Mouse (Mus musculus) regulatory T cell (primary cell): ENCODE data around the gene Esp31.

ENCODE experiments used
- in situ Hi-C: fragments of 300-600 bp; cut with MboI, MseI; formaldehyde crosslinking; loops from one replicate; pipeline ENCODE4 v1.15.1; 2025; ENCODE audit warnings: high pct_unique_total_duplicates

The Esp31 gene

DNA sequence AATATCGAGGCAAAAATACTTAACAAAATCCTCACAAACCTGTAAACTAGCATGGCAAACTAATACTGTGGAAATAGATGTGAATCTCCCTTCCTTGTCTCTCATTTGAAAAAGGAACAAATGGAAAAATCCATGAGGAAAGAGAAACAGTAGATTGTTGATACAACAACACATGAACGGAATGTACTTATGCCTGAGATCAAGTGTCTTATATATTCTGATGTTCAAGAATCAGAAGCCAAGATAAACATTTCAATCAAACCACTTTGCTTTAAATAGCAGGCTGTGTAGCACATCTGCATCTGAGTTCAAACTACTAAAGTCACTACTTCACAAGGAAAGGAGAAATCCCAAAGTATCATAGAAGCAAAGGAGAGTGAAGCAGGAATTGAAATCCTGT lies at the start of gene Esp31:
TSS of gene Esp31 (plus strand) at position 301 of the 400 bp plus-strand sequence.
- in situ Hi-C loops: no loop called here
